Mouse (Mus musculus) neural tube, embryonic 15.5 days (tissue): ENCODE measurements around the gene Vhl. TPM values are rescaled to one million over a fixed set of nuclear protein-coding genes. Genes with fewer than 3 reads are reported as not detected.
A peak's percentile ranks its signal among the peaks of the same experiment; 100 is the strongest.

Experiments used
- ATAC-seq: fragments of 200-750 bp; cut with Nextera tagmentation; 2 replicates; pipeline ENCODE4 v1.8.0; 2017; ENCODE audit warnings: mild to moderate bottlenecking, moderate TSS enrichment, moderate library complexity; ENCODE audit not compliant: low FRiP score
- H3K27ac ChIP-seq: fragments of 300-500 bp; sonication (generic); replicated peaks from 2 replicates; pipeline ENCODE4 v1.5.1; 2015; ENCODE audit warnings: mild to moderate bottlenecking, inconsistent platforms
- H3K27me3 ChIP-seq: fragments of 300-500 bp; sonication (generic); replicated peaks from 2 replicates; pipeline ENCODE4 v1.6.1; 2015; ENCODE audit warnings: inconsistent platforms
- H3K36me3 ChIP-seq: fragments of 300-500 bp; sonication (generic); 2 replicates; pipeline ENCODE4 v1.6.1; 2015; ENCODE audit warnings: inconsistent platforms
- H3K4me1 ChIP-seq: fragments of 300-500 bp; sonication (generic); 2 replicates; pipeline ENCODE4 v1.6.1; 2015; ENCODE audit warnings: inconsistent platforms
- H3K4me2 ChIP-seq: fragments of 300-500 bp; sonication (generic); 2 replicates; pipeline ENCODE4 v1.6.1; 2015; ENCODE audit warnings: inconsistent platforms, mild to moderate bottlenecking, moderate library complexity
- H3K4me3 ChIP-seq: fragments of 300-500 bp; sonication (generic); replicated peaks from 2 replicates; pipeline ENCODE4 v1.5.1; 2015; ENCODE audit warnings: mild to moderate bottlenecking, inconsistent platforms
- H3K9ac ChIP-seq: fragments of 300-500 bp; sonication (generic); replicated peaks from 2 replicates; pipeline ENCODE4 v1.6.1; 2015; ENCODE audit warnings: mild to moderate bottlenecking, inconsistent platforms
- H3K9me3 ChIP-seq: fragments of 300-500 bp; sonication (generic); replicated peaks from 2 replicates; pipeline ENCODE4 v1.6.1; 2016; ENCODE audit warnings: inconsistent platforms
- WGBS: fragments of 180-500 bp; shearing (Covaris S2); methylation state at CpG from one replicate; pipeline ENCODE4 v1.1.7; 2015; ENCODE audit warnings: mixed read lengths; 5-methylcytosine and 5-hydroxymethylcytosine counted together
- polyA plus RNA-seq: library from polyadenylated mRNA; unstranded; fragments of >200 nt; fragmentation: Nextera tagmentation; extraction: Ambion mirVana; gene quantifications from 2 replicates; pipeline ENCODE4 v1.2.1, GENCODE M21; 2015

Gene Vhl
- polyA plus RNA-seq, 1 experiment from 2014 or later: 75.8 TPM

DNA sequence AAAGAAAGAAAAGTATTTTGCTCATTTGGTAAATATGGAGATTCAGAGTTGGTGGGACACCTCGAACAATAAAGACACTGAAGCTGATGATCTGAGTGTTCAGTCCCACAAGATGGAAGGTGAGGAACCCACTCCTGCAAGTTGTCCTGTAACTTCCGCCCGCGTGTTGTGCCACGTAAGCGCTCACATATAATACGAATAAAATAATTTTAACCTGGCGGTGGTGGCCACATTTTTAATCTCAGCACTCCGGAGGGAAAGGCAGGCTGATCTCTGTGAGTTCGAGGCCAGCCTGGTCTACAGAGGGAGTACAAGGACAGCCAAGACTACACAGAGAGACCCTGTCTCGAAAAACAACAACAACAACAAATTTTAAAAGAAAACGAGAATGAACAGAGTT lies 19.8 kb upstream of the Vhl start:
- 50% methylated on average over 12 of the region's 12 CpGs for WGBS
- Histone ChIP-seq H3K27ac (peak overlapping the region; percentile 88), H3K4me3 (peak overlapping the region; percentile 96), H3K27me3 (no peaks in the 10 kb centered on the region), H3K4me1 (peaks cover 29% of the 10 kb centered on the region), H3K9ac (peak overlapping the region; percentile 66), H3K36me3 (peaks cover 2% of the 10 kb centered on the region; the same call in 1 of the 2 replicates), H3K4me2 (peak overlapping the region; percentile 66), H3K9me3 (no peaks in the 10 kb centered on the region)
- no peak for ATAC-seq

DNA sequence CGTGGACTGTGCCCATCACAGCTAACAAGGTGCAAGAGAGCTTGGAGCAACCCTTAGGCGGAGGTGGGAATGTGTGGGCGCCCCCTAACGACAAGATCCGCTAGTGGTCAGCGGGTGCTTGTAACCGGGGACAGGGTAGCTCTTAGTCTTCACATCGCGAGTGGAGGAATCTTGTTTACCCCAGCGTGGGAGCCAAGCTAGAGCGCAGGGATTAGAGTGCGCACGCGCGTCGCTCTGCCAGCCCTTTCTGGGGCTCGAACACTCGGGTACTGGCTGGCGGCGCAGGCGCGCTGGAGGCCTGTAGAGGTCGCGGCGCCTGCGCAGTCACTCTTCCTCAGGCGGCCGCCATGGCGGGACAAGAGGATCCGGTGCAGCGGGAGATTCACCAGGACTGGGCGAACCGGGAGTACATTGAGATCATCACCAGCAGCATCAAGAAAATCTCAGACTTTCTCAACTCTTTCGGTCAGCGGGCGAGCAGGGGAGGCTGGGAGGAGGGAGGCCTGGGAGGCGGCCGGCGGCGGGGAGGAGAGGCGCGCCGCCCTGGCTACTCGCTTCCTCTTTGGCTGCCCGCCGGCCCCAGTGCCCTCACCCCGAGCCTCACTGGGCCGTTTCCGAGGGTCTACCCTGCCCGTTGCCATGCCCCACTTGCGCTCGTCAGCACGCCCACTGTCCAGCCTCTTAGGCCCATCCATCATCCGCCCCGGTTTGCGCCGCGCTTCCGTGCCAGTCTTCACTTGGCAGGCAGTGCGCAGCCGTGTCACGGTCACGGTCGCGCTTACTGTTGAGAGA lies 19.1 kb upstream of the Vhl start, which contains the start of gene Brk1:
Gene Brk1 (plus strand): TSS at position 341 of the 792 bp plus-strand sequence.
- Histone ChIP-seq H3K9me3 (no peaks in the 10 kb centered on the region), H3K36me3 (peaks cover 2% of the 10 kb centered on the region; the same call in 1 of the 2 replicates), H3K27me3 (no peaks in the 10 kb centered on the region), H3K27ac (peak within 1 kb of the TSS; percentile 88), H3K4me2 (peak within 1 kb of the TSS; percentile 66), H3K9ac (peak within 1 kb of the TSS; percentile 80), H3K4me1 (peaks cover 28% of the 10 kb centered on the region), H3K4me3 (peak within 1 kb of the TSS; percentile 96)
- ATAC-seq: peak; percentile 96
- under 1% methylated on average over 65 of the region's 65 CpGs for WGBS

DNA sequence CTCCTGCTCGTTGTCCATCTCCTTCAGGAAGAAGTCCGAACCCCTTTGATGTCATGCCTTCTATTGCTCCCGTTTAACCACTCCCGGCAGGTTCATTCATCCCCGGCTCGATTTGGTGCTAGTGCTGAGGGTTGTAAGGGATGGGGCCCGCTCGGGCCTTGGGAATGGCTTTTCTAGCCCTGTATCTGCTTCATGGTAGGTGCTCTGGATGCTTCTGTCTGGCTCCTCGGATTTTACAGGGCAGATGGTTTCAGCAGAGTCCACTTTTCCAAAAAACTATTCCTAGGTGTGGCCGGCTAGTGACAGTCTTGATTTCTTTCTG lies 18.6 kb upstream of the Vhl start:
- WGBS: 3% methylated on average over 10 of the region's 10 CpGs
- Histone ChIP-seq H3K4me1 (peaks cover 27% of the 10 kb centered on the region), H3K9me3 (no peaks in the 10 kb centered on the region), H3K9ac (peak overlapping the region; percentile 80), H3K4me3 (peak overlapping the region; percentile 96), H3K4me2 (peak overlapping the region; percentile 66), H3K27me3 (no peaks in the 10 kb centered on the region), H3K27ac (peak overlapping the region; percentile 88), H3K36me3 (peaks cover 2% of the 10 kb centered on the region; the same call in 1 of the 2 replicates)
- ATAC-seq: no peak

DNA sequence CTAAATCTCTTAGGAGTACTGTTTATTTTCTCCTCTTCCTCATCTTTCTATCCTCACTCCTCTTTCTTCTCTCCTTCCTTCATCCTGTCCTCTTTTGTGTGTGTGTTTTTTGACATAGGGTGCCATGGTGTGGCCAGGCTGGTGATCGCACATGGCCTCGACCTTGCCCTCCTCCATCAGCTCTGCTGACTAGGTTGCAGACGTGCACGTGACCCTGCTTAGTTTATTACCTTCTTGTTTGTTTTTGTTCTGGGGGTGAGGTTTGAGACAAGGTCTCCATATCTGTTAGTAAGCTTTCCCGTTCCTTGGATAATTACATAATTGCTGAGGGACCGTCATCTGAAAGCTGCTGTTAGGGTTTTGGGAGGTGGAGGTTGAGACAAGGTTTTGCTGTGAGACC lies 14.9 kb upstream of the Vhl start:
- H3K4me3 ChIP-seq: no peak overlapping the region
- H3K4me2 ChIP-seq: no peak overlapping the region
- H3K36me3 ChIP-seq: peaks cover 15% of the 10 kb centered on the region
- peaks cover 27% of the 10 kb centered on the region for H3K4me1 ChIP-seq
- 88% methylated on average over 6 of the region's 6 CpGs for WGBS
- H3K27ac ChIP-seq: no peak overlapping the region
- no peak overlapping the region for H3K9ac ChIP-seq
- H3K9me3 ChIP-seq: no peaks in the 10 kb centered on the region
- H3K27me3 ChIP-seq: no peaks in the 10 kb centered on the region
- ATAC-seq: no peak

DNA sequence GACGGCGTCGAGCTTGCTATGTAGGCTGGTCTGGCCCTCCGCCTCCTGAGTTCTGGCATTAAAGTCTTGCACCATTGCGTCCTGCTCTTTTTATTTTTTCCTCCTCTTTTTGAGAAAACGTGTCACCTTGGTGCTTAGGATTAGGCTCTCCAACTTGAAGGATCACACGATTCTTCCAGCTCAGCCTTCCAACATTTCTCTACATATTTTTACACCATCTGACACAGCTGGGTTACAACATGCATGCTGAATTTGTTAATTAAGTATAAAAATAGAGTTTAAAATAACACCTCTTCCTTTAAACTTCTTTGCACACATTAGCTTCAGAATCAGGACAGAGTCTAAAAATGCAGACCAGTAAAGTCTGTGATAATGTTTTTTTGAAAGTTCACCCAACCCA lies 14.5 kb upstream of the Vhl start:
- WGBS: 95% methylated on average over 7 of the region's 7 CpGs
- peaks cover 18% of the 10 kb centered on the region for H3K36me3 ChIP-seq
- H3K4me1 ChIP-seq: peaks cover 24% of the 10 kb centered on the region
- H3K4me2 ChIP-seq: no peak overlapping the region
- no peak overlapping the region for H3K27ac ChIP-seq
- H3K4me3 ChIP-seq: no peak overlapping the region
- ATAC-seq: no peak
- no peaks in the 10 kb centered on the region for H3K9me3 ChIP-seq
- H3K9ac ChIP-seq: no peak overlapping the region
- H3K27me3 ChIP-seq: no peaks in the 10 kb centered on the region

DNA sequence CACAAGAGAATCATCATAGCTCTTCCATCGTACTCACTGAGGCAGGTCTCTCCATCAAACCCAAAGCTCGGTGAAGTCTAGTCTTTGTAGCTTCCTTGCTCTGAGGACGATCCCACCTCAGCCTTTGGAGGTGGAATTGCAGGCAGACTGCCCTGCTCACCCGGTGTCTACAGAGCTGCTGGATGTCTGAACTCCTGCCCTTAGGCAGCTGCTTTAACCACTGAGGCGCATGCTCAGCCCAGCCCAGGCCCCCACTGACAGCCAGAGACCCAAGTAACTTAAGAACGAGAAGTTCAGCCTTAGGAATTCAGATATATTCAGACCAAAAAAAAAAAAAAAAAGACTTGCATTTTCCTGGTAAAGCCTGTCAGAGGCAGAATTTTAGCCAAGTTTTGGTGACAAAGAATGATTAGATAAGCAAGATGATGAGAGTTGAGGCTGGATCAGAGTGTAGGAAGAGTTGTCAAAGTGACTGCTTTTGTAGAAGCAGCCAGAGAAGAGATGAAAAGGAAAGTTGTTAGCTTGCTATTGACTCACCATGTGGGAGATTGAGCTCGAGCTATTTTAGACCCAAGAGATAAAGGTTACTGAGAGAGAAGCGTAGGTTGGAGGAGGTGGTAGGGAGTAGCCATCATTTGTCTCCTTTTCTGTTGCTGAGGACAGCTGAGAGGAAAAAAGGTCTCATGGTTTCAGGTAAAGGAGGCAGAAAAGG lies 11.3 kb upstream of the Vhl start:
- Histone ChIP-seq H3K36me3 (peaks cover 45% of the 10 kb centered on the region), H3K9ac (no peak overlapping the region), H3K4me1 (0 out of 2 replicates have a peak, but pooled peaks cover 6% of the 10 kb centered on the region), H3K4me3 (no peak overlapping the region), H3K9me3 (no peaks in the 10 kb centered on the region), H3K27ac (no peak overlapping the region), H3K4me2 (no peak overlapping the region), H3K27me3 (no peaks in the 10 kb centered on the region)
- no peak for ATAC-seq
- 95% methylated on average over 8 of the region's 8 CpGs for WGBS

DNA sequence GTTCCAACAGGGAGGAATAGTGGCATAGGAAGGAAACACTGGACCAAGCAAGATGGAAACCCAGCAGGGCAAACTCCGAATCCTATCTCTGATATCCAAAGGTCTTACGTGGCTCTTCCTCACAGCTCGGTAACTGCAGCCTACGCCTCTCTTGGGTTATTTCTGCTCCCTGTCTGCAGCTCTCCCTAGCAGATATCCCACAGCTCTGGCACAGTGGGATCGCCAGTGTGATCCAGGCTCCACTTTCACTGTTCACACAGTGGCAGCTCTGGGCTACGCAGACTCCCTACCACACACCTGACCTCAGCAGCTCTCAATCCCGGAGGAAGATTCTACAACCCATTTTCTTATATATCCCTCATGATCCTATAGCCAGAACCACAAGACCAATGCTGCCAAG lies 9.6 kb upstream of the Vhl start:
- Histone ChIP-seq H3K27ac (no peak overlapping the region), H3K4me3 (no peak overlapping the region), H3K36me3 (peaks cover 52% of the 10 kb centered on the region), H3K27me3 (no peaks in the 10 kb centered on the region), H3K4me1 (no peaks in the 10 kb centered on the region), H3K9ac (no peak overlapping the region), H3K4me2 (no peak overlapping the region), H3K9me3 (no peaks in the 10 kb centered on the region)
- whole genome bisulfite sequencing: 97% methylated on average over 7 of the region's 7 CpGs
- ATAC-seq: no peak

DNA sequence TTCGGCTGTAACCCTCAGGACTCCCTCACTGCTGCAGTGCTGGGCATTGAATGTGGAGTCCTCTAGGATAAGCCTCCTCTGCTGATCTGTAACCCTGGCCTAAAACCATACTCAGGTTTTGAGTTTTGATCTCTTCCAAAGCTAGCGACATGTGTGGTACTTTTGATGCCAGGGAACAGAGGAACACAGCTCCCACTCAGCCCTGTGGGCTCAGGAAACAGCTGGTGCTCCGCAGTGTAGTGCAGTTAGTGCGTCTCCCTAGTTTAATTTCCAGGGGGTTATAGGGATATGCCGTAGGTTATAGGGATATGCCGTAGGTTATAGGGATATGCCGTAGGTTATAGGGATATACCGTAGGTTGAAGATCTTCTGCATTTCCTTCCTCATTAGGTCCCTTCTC lies 8.8 kb upstream of the Vhl start:
- Histone ChIP-seq H3K36me3 (peaks cover 52% of the 10 kb centered on the region), H3K27me3 (no peaks in the 10 kb centered on the region), H3K4me2 (no peak overlapping the region), H3K9me3 (no peaks in the 10 kb centered on the region), H3K4me1 (no peaks in the 10 kb centered on the region), H3K9ac (no peak overlapping the region), H3K4me3 (no peak overlapping the region), H3K27ac (no peak overlapping the region)
- WGBS: 98% methylated on average over 8 of the region's 8 CpGs
- no peak for ATAC-seq

DNA sequence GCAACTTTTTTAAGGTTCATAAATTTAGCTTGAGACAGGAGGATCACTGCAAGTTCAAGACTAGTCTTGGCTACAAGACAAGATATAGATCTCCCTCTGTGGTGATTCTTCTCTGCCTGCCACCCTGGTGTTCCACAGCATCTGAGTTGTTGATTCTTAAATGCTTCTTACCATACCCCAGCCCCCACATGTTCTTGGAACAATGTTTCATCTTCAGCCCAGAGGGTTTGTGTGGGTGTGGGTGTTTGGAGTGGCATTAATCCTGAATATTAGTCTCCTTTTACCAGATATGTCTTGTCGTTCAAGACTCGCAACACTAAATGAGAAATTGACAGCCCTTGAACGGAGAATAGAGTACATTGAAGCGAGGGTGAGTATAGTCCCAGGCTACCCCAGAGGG lies 8.3 kb upstream of the Vhl start:
- H3K4me2 ChIP-seq: no peak overlapping the region
- H3K4me1 ChIP-seq: no peaks in the 10 kb centered on the region
- H3K36me3 ChIP-seq: peaks cover 52% of the 10 kb centered on the region
- H3K9ac ChIP-seq: no peak overlapping the region
- H3K27ac ChIP-seq: no peak overlapping the region
- no peaks in the 10 kb centered on the region for H3K9me3 ChIP-seq
- no peaks in the 10 kb centered on the region for H3K27me3 ChIP-seq
- WGBS: 94% methylated on average over 4 of the region's 4 CpGs
- no peak overlapping the region for H3K4me3 ChIP-seq
- ATAC-seq: no peak

DNA sequence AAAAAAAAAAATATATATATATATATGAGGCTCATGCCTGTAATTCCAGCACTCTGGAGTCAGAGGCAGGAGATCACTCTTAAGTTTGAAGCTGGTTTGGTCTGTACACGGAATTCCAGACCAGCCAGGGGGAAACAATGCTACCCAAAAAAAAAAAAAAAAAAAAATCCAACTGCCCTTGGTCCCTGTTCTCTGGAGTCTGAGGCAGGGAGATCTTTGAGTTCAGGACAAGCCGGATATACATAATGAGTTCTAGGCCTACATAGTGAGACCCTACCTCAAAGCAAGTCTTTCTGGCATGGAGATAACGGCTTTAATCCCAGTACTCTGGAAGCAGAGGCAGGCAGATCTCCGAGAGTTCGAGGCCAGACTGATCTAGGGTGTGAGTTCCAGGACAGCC lies 373 bp upstream of the Vhl start:
- no peaks in the 10 kb centered on the region for H3K9me3 ChIP-seq
- H3K27me3 ChIP-seq: no peaks in the 10 kb centered on the region
- peaks cover 8% of the 10 kb centered on the region for H3K36me3 ChIP-seq
- WGBS: 73% methylated on average over 5 of the region's 5 CpGs
- H3K4me3 ChIP-seq: peak overlapping the region; percentile 79
- H3K4me1 ChIP-seq: peaks cover 14% of the 10 kb centered on the region
- H3K4me2 ChIP-seq: peak overlapping the region; percentile 71
- ATAC-seq: no peak
- H3K9ac ChIP-seq: no peak overlapping the region
- H3K27ac ChIP-seq: peak overlapping the region; percentile 91

DNA sequence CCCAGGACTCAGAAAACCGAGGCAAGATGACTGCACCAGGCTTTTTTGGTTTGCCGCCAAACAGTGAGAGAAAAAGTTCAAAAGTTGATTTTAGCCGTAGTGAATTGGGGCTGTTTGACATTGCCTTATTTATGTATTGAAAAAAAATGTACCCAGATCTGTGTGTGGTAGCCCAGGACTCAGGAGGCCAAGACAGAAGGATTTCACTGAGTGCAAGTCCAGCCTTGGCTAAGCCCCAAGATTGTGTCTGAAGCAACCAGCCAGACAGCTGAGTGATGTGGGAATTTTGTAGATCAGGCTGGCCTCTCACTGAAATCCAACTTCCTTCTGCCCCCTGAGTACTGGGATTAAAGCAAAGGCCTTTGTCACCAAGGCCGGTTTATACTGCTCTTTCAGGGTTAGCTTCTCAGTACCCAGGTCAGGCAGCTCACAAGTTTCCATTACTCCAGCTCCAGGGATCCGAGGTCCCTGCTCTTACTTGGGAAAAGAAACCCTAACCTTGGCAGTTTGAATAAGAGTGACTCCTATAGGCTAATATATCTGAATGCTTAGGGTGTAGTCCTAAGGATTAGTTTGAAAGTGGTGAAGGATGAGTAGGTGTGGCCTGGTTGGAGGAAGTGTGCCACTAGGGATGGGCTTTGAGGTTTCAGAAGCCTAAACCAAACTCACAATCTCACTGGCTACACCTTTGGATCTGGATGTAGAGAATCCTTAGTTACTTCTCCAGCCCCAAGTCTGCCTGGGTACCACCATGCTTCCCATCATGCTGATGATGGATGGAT lies 1.4 kb downstream of the Vhl start:
- WGBS: 43% methylated on average over 5 of the region's 5 CpGs
- Histone ChIP-seq H3K9ac (peak overlapping the region; percentile 84), H3K4me2 (peak overlapping the region; percentile 71), H3K27ac (peak overlapping the region; percentile 91; the same call in 1 of the 2 replicates), H3K27me3 (no peaks in the 10 kb centered on the region), H3K9me3 (no peaks in the 10 kb centered on the region), H3K4me1 (peaks cover 14% of the 10 kb centered on the region), H3K36me3 (peaks cover 22% of the 10 kb centered on the region), H3K4me3 (peak overlapping the region; percentile 79)
- ATAC-seq: no peak
